Mouse (Mus musculus) left cerebral cortex, adult 11 months (tissue): ENCODE results near the gene Spcs1.

Experiments used
- DNase-seq: peaks from one replicate; pipeline ENCODE4 v3.0.0; 2022; ENCODE audit warnings: low spot score

Gene Spcs1

DNA sequence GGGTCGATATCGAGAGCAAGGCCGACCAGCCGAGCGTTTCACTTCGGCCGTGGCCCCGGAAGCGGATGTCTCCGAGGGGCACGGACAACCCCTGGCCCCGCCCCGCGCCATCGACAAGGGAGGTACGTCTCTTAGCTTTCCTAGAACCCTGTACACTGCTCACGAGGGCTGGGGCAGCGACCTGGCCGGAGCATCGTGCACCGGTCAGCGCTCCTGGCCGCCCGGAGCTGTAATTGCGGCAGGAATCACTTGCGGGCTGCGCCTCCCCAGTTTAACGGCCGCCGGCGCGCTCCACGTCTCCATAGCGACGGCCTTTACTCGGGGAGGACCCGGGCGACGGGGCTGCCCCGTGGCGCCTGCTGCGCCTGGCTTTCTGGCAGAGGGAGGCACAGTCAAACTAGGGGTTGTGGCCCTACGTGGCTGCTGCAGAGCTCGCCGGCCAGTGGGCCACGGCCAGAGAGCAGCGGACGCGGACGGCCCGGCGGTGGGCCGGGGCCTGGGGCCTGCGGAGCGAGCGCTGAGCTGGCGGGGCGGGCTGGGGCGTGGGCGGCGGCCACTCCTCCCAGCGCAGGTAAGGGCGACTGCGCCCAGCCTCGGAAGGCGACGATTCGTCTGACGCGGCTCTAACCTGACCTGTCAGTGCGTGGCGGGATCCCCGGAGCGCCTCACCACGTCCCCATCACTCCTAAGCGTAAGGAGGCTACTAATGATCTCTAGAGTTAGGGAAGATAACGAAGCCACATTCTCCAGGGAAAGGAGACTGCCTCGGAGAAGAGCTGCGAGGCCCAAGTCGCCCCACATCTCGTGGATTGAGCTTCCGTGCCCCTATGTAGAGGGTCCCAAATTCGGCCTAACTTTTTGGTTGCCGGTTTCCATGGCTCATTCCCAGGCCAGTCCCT is at the start of gene Spcs1, which contains the start of gene Glt8d1:
Spcs1 (minus strand) TSS at position 366 of the 899 bp plus-strand sequence.
Glt8d1 (plus strand) TSS at position 94 of the 899 bp plus-strand sequence.
- DNase-seq, result peak; percentile 80

DNA sequence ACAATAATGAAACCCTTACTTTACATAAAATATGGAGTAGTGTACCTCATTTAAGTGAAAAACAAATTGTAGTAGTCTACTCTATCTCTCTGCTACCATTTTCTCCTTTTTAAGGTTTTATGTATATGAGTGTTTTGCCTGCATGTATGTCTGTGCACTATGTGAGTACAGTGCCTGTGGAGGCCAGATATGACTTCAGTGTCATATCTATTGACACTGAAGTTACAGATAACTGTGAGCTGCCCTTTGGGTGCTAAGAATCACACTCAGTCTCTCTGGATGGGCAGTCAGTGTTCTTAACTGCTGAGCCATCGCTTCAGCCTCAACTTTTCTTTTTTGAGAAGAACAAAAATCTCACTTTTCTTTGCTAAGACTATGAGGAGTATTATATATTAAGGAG is 44.3 kb upstream of the Spcs1 start:
- DNase-seq, result no peak

DNA sequence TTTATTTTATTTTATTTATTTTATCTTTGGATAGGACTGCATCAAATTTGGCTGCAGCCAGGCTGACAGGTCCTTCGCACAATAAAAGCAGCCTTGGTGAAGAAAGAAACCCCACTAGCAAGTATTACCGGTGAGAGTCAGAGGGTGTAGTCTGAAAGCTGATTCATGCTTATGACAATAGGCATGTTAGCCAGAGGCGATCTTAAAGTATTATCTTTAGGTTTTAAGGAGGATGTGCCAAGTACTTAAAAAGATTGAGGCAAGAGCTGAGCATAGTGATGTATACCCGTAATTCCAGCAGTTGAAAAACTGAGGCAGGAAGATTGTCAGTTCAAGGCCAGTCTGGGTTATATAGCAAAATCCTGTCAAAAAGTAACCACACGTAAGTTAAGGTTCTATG is 43.8 kb upstream of the Spcs1 start:
- DNase-seq, result no peak

DNA sequence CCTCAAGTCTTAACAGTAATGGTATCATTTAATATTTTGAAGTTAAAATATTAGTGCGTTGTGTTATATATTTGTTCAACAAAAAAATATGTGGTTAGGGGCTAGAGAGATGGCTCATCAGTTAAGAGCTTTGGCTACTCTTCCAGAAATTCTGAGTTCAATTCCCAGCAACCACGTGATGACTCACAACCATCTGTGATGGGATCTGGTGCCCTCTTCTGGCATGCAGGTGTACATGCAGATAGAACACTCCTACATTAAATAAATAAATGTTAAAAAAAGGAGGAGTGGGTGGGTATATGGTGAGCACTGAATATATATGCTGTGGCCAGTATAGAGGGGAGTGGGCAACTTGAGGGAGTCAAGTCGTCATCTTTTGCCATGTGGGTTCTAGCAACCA is 24.3 kb upstream of the Spcs1 start:
- DNase-seq, result no peak

DNA sequence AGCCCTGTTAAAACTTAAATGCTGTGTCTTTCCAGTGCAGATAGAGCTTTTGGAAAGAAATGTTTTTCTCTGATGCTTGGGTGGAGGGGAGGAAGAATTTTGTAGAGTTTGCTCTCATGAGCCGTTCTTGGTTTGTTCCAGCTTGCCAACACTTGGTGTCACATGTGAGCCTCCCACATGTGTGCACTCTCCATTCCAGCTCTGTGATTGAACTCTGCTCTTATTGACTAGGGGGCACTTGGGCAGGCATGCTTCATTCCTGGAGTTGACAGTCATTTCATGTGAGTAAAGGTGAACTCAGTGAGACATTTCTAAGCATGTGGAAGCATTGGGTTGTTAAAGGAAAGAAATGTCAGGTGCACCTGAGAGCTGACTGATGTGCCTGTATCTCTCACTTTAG is 21.1 kb upstream of the Spcs1 start:
- DNase-seq, result no peak

DNA sequence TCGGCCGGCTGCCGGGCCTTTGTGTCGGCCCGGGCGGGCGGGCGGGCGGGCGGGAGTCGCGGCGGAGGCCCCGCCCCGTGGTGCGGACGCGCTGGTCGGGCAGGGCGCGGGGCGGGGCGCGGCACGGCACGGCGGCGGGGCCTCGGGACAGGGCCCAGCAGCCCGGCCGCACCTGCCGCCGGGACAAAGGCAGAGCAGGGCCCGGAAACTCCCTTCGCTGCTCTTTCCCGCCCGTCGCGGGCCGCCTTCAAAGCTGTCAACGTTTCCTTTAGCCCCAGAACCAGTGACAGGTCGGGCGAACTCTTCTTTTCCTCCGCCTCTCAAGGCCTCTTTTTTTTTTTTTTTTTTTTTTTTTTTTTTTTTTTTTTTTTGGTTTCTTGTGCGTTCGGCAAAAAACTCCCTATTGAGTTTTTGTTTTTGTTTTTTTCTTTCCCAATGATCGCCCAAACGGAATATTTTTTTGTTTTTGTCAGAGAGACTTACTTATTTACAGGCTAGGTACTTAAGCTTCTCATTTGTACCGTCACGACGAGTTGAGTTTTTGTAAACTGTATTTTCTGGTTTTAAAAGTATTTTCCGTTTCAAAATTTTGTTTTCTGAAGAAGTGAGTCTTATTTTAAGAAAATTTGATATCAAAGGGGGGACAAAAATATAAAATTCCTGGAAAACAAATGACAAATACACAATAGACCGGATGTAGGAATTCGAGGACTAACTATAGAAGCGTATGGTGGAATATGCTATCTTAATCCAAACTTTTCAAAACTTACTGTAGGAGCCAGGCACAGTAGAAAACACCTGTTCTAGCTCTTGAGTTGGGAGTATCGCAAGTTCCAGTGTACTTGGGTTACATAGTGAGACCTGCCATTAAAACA is 18.1 kb upstream of the Spcs1 start:
- DNase-seq, result peak; percentile 45

DNA sequence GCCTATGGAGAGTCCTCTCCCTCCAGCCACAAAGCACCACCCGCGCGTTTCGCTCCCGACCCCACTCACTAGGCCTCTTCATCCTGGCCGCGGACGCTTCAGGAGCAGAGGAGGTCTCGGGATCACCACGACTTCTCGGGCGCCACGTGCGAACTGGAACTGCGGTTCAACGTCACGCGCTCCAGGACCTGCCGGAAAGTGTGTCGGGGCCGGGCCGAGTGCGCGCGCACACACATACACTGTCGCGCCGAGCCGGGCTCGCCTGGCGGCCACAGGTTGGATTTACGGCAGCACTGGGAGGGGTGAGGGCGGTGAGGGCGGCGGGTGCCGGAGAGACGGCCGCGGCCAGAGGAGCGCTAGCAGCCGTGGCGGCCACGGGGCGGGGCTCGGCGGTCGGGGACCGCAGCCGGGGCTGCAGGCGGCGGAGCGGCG is 17.4 kb upstream of the Spcs1 start, which contains the start of the genes Pbrm1 and Gnl3:
Pbrm1 (plus strand) TSS at position 279 of the 432 bp plus-strand sequence.
Gnl3 (minus strand) TSS at position 293 of the 432 bp plus-strand sequence.
- DNase-seq, result peak; percentile 92

DNA sequence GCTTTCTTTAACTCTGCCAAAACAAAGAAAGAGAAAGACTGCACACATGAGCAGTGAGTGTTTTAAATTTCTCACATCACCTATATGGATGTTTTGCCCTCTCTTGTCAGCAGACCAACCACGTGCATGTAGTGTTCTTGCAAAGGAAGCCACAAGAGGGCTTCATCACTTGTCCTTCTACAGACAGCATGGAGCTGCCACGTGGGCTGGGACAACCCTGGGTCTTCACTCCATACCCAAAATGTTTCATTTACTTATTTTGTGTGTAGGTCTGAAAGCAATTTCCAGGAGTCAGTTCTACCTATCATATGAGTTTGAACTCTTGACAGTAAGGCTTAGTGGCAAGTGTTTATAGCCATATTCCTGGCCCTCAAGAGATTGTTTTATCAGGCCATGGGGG is 16.4 kb upstream of the Spcs1 start:
- no peak for DNase-seq

DNA sequence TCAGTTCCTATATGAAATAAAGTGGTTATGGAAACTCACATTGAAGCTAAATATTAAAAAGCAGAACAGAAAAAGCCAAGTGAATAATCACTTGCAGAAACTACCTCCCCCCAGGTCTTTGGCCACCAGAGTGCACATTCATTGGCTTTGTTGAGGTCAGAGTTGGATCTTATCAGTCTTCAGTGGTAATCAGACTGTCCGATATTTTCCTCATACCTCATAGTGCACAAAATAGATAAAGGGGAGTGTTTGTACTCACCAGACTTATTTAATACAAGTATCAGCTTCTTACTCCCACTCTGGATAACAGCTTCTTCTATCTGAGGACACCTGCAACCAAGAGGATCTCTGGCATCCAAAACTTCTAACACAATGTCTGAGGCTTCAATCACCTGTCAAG is 14.6 kb upstream of the Spcs1 start:
- DNase-seq, result no peak

DNA sequence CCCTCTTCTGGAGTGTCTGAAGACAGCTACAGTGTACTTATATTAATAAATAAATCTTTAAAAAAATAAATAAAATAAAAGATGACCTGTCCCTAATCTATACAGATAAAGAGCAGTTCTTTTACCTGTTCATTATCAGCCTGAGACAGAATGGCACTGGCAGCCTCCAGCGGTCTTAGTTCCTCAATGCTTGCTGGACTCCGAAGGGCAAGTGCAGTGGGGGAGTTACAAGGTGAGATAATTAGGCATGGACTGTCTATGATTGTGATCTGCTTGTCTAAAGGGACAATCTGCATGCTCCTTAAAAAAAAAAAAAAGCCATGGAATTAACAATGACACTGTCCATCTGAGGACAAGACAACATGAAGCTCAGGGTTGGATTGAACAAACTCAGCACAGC is 12.5 kb upstream of the Spcs1 start:
- no peak for DNase-seq

DNA sequence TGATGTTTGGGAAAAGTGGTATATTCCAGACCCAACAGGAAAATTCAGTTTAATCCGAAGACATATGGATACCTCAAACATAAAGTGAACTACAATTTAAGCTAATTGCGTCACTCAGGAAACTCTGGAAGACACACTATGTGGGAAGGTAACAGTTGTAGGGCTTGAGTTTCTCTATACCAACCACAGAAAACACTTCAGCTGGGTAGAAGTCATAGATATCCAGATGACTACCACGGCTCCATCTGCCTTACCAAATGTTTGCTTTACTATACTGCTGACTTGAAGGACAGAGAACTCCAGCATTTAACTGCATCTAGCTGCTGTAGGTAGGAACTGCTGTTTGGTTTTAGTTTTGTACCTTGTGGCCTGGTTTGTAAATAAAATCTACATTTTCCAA is 10.1 kb upstream of the Spcs1 start:
- DNase-seq, result no peak

DNA sequence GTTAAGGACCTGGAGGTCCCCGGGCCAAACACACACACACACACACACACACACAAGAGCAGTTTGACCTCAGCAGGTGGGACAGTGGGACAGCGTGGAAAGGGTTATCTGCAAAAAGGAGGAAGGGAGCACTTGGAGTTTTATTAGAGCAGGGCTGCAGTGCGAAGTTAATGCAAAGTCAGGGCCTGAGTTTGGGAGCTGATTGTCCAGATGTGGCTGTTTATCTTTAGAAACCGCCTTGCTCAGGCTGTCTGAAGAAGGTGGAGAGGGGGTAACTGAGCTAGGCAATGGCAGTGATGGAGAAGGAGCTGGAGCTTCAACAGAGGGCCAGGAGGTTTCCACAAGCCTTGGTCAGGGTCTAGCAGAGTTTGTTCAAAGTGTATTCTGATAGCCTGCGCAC is 5.3 kb upstream of the Spcs1 start:
- no peak for DNase-seq

DNA sequence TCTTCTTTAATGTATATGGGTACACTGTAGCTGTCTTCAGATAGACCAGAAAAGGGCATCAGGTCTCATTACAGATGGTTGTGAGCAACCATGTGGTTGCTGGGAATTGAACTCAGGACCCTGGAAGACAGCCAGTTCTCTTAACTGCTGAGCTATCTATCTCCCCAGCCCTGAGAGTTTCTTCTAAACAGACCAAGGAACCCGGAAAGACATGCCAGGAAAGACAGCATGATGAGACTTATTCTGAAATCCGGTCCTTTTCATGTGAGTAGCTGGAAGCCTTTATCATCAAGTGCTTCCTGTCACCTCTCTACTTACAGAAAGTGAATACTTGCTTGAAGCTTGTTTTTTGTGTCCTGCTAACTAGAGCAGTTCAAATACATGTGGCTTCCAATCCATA is 3.1 kb upstream of the Spcs1 start:
- DNase-seq, result no peak

DNA sequence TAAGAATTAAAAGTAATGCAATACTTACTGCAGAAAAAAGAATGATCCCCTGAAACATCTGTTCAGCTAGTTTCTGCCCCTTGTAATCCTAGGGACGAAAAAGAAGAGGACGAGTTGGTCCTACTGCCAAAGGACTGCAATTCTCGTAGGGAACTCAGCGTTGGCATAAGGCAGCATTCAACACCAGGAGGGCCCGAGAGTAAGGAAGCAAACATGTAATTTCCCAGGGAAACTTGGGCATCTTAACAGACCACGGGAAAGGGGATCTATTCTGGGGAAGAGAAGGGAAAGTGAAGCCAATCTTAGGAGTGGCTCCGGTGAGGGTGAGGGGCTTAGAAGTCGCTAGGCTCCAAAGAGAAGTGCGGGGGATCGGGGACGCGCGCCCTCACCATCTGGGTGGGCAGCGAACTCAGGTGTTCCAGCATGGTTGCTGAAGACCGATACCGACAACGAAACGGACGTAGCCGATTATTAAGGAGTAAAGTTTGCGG is 611 bp downstream of the Spcs1 start:
- no peak for DNase-seq

DNA sequence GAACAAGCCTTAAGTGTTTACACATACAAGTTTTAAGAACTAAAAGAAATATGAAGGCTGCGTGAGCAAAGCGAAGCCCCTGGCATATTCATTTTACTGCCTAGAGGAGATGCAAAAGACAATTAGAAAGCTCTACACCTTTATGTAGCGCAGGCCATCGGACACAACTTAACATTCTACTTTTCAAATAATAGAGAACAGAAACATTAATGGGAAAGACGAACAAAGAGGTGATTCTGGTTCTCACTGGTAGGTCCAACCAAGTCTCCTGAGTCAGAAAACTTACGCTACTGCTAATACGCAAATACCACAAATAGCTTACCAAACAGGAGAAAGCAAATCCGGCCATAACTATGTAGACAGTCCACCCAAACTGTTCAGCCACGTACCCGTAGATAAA is 1.1 kb downstream of the Spcs1 start:
- DNase-seq, result no peak

DNA sequence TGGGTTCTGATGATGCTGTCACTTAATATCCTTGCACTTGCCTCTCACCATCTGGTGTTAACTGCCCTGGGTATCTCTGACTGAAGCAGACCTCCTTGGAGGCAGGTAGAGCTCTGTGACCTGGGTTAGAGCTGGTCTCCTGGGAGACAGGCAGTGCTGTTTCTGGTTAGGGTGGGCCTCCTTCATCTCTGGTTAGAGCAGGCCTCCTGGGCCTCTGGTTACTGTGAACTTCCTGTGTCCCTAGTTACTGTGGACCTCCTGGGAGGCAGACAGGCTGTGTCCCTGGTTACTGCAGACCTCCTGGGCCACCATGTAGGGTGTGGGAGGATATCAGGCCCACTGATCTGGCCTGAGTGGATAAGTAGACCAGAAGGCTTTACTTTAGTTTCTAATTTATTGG is 5.1 kb downstream of the Spcs1 start:
- no peak for DNase-seq

DNA sequence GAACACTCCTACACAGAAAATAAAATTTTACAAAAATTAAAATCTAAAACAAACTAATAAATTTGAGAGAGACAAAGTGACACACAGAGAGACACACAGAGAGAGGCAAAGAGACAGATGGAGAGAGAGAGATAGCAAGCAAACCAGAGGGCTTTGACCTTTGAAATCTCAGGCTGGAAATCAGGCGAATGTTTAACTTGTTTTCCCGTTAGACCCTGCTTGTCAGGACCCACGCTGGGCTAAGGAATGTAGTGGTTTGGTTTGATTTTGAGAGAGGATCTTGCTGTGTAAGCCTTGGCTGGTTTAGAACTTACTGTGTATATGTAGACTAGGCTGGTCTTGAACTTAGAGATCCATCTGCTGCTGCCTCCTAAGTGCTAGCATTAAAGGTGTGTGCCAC is 25.2 kb downstream of the Spcs1 start:
- DNase-seq, result no peak

DNA sequence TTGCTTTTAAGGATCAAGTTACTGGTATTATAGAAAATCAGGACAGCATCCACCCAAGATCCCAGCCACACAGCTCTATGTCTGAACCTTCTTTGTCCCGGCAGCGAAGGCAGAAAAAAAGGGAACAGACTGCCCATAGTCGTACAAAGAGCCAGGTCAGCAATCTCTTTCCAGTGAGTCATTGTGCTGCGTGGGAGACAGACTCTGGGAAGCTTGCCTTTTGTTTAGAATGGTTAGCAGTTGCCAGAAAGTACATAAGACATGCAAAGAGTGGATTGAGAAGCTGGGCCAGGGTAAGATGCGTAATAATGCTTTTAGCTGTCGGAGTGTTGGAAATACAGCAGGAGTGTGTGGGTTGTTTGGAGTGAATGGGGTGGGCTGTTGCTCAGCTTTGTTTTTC is 27.3 kb downstream of the Spcs1 start:
- DNase-seq, result peak; percentile 74

DNA sequence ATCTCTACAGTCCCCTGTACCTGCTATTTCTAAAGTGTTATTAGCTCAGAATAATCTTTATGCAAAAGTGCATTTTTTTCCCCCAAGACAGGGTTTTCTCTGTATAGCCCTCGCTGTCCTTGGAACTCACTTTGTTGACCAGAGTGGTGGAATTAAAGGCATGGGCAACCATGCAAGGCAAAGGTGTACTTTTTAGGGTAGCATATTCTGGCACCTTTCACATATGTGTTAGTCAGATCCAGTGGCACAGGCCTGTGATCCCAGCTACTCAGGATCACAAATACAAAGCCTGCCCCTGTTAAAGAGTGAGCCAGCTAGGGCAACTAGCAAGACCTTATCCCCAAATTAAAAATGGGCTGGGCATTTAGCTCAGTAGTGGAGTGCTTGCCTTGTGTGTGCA is 41.1 kb downstream of the Spcs1 start:
- no peak for DNase-seq

DNA sequence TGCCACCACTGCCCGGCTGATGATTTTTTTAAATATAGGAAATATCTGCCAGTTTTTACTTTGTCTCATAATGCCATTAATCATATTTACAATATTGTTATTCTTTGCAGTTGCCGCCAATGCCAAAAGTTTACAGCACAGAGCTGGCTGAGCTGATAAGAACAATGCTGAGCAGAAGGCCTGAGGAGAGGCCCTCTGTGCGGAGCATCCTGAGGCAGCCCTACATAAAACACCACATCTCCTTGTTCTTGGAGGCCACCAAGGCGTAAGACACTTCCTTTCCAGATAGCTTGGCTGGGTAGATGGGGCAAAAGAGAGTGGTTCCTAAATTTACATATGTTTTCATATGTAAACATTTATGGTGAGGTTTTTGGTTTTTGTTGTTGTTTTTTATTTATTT is 42.4 kb downstream of the Spcs1 start:
- no peak for DNase-seq

DNA sequence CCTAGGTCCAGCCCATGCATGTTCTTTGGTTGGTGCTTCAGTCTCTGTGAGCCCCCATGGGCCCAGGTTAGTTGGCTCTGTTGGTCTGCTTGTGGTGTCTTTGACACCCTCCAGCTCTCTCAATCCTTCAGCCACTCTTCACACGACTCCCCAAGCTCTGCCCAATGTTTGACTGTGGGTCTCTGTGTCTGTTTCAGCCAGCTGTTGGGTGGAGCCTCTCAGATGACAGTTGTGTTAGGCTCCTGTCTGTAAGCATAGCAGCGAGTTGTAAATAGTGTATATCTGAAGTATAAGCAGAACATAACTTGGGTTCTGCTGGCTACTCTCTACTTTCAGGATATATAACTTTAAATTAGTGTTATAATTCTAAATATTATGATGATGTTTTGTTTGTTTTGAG is 43.0 kb downstream of the Spcs1 start:
- DNase-seq, result no peak

DNA sequence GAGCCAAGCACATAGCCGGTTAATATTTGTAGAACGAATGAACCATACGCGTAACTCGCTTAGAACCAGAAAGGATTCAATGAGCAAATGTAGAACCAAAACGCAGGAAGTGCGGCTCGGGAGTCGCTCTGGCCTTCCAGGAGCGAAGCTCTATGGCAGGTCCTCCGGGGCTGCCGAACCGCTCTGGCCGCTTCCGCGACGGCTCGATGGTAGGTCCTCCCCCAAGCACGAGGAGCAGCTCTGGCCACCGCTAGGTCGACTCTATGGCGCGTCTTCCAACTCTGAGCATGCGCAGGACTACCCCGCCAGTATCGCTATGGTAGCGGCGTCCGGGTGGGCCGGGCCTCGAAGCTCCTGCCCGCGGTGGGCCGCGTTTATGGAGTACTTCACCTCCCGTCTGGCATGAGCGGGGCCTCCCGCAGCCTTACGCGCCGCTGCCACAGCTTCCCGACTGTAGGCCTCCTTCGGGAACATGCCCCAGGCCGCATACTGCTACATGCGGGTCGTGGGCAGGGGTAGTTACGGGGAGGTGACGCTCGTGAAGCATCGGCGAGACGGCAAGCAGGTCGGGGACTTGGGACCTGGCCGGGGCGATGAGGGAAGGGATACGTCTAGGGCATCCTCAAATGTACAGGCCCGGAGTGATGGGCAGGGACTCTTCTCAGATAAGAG is 50.2 kb downstream of the Spcs1 start, which contains the start of gene Nek4:
Nek4 (plus strand) TSS at position 224 of the 672 bp plus-strand sequence.
- DNase-seq, result peak; percentile 93
